Mouse (Mus musculus) gastrocnemius, adult 2 months (tissue): ENCODE data around the gene Ksr1. TPM values are rescaled to one million over a fixed set of nuclear protein-coding genes. Genes with fewer than 3 reads are reported as not detected.

Experiments
- DNase-seq: peaks from one replicate; pipeline ENCODE4 v3.0.0; 2022
- H3K27ac ChIP-seq: fragments of 200-600 bp; 2 replicates; pipeline ENCODE4 v1.8.1; 2022; ENCODE audit warnings: mild to moderate bottlenecking
- H3K4me3 ChIP-seq: fragments of 200-600 bp; 2 replicates; pipeline ENCODE4 v1.8.1; 2022; ENCODE audit warnings: mild to moderate bottlenecking, moderate library complexity
- CTCF ChIP-seq: fragments of 200-600 bp; IDR thresholded peaks from 2 replicates; pipeline ENCODE4 v1.8.1; 2022; ENCODE audit warnings: antibody characterized with exemption, mild to moderate bottlenecking, moderate library complexity
- intact Hi-C: fragments of 180-260 bp; cut with DNase I; formaldehyde crosslinking; loops from one replicate; pipeline ENCODE4 v1.15.1; 2025
- total RNA-seq, 2 experiments: library from RNA; stranded (reverse); gene quantifications; 2 replicates each; pipeline ENCODE4 v1.2.3; 2021

Gene Ksr1
- total RNA-seq, 2 experiments from 2014 or later, result 92.9 to 98.3 TPM

DNA sequence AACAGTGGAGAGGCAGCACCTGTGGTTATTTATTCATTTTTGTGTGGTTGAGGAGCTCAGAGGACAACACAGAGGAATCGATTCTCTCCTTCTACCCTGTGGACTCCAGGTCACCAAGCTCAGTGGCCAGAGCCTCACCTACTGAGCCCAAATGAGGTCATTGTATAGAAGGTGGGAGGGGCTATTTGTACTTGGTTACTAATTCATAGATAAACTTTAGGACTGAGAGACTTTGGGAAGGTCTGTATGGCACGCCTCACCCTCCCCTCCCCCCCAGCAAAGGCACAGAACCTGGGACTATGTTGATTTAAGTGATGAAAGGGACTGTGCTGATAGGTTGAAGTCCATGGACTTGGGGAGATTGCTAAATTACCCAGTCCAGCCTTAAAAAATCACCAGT, 164.2 kb downstream of the Ksr1 start:
- intact Hi-C loops, result no loop called here
- no peak for TF ChIP-seq CTCF
- DNase-seq, result no peak
- no peak overlapping the region for H3K4me3 ChIP-seq
- no peak overlapping the region for H3K27ac ChIP-seq

DNA sequence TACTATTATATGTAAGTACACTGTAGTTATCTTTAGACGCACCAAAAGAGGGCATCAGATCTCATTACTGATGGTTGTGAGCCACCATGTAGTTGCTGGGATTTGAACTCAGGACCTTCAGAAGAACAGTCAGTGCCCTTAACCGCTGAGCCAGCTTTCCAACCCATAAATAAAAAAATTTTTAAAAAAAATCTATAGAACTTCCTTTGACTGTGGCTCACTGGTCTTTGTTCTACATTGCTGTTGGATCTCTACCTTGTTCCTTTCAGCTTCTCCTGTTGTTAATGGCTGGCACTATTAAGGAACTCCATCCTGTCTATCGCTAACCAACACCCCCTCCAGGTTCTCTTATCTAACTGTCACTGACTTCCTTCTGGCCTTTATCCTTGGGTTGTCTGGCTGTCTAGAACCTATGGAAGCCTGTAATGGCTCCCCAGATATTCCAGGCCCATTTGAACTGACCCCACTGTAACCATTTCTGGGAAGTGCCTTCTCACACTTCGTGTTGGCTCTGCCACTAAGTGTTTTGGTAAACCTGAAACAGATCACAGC, 166.0 kb downstream of the Ksr1 start:
- TF ChIP-seq CTCF, result no peak
- H3K4me3 ChIP-seq, result no peak overlapping the region
- no peak for DNase-seq
- no peak overlapping the region for H3K27ac ChIP-seq
- intact Hi-C loops, result no loop called here

DNA sequence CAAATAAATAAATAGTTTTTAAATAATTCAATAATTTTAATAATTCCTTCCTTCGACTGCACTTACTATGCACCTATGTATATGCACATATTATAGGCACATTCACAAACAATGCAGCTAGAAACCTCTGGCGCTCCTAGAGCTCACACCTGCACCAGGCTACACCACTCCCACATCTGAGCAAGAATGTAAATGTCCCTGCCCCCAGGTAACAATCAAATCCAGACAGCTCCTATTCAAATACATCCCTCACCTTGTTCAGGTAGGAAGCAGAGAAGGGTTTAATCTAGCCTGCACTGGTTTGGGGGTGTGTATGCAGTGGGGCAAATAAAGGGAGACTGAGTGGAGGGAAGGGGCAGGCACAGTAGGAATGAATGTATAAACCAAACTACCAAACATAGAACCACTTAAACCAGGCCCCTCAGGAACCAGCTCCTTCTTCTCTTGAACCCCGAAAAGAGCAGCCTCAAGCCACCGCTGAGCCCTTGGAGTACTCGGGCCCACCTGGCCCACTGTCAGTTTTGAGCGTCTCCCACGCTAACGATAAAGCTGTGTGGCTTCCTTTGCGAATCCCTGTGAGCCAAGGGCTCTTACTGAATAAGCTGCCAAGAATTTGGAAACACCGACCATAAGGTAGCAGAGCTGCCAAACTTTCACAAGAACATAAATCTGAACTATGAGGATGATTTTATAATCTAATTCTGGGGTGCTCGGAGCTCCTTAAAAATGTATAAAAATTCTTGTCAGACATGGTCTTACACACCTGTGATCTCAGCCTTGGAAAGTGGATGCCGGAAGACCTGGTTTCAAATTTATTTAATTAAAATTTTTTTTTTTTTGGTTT, 167.8 kb downstream of the Ksr1 start:
- Histone ChIP-seq H3K27ac (no peak overlapping the region), H3K4me3 (no peak overlapping the region)
- intact Hi-C loops, result no loop called here
- no peak for DNase-seq
- no peak for TF ChIP-seq CTCF

DNA sequence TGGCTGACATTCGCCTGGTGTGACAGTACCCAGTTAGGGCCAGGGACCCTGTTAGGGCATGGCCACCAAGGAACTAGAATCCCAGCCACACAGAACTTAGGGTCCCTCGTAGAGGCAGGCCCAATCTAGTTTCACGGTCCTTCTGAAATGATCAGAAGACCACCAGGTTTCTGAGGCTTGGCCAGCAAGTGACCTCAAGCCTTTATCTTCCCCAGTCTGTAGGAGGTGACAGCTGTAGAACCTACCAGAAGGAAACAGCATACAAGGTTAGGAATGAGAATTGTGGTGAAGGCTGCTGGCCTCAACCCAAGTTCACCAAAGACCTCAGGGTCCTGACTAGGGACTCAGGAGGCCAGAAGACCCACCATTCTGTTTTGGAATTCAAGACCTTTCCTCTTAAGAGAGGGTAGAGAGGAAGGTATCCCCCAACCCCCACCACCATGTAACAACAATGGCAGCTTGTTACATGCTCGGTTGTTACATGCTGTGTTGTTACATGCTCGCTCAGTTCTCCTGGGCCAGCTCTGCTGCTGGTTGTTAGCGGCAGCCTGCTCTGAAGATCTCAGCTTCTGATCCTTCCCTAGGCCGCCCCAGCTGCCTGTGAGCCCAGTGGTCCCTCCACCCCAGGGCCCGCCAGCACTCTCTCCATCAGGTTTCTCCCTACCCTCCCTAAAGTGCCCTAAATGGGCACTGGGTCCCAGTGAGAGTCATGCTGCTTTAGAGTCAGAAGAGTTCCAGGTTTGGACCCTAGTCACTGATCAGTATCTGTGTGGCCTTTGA, 169.3 kb downstream of the Ksr1 start:
- no peak for DNase-seq
- intact Hi-C loops, result no loop called here
- Histone ChIP-seq H3K27ac (no peak overlapping the region), H3K4me3 (no peak overlapping the region)
- TF ChIP-seq CTCF, result no peak

DNA sequence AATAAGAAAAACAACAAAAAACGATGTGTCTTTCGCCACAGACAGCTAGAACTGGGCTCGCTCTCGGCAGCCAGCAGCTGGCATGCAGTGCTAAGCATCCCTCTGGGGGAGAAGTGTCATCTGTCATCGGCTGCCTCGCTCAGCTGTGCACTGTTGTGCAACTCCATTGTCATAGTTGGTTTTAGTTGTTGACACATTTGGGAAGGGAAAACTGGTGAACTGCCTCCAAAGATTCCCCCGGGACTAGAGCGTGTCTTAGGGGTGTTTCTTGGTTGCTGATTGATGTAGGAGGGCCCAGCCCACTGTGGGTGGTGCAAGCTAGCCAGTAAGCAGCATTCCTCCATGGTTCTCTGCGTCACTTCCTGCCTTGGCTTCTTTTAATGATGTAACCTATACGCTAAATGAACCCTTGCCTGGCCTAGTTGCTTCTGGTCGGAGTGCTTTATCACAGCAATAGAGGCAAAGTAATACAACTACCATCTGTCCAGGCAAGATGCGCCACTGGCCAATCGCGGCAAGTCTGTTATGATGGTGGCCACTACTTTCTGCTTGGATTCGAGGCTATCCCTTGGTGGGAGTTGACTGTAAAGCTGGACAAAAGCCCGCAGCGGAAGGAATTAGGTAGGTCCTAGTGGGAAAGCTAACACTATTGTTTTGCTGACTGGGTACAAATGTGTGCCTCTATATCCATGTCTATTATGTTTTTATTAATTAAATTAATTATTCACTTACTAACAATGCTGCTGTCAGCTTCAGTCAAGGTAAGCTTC, 172.6 kb downstream of the Ksr1 start:
- Histone ChIP-seq H3K27ac (peak overlapping the region; percentile 70), H3K4me3 (no peak overlapping the region)
- TF ChIP-seq CTCF, result no peak
- peak; percentile 72 for DNase-seq
- intact Hi-C loops, result no loop called here

DNA sequence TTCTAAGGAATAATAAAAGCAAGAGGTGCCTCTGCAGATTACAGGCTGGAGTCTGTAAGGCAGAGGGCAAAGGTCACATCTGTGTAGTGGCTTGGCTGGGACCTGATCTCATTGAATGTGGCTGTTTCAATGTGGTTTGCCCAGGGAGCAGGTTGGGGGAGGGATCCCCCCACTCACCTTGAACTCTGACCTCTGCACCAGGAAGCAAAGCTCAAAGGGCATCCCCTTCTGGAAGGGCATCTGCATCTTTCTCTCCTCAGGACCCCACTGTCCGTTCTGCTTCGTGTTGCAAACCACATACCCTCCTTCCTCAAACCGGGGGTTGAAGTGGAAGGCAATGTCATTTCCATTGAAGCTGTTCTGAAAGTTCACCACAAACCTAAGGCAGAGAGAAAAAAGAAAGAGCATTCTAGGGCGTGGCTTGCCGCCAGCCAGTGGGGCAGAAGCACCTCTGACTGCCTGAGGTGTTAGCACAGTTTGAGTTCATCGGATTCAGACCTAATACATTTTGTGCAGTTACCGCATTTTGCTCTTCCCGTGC, 173.3 kb downstream of the Ksr1 start:
- TF ChIP-seq CTCF, result no peak
- no peak for DNase-seq
- intact Hi-C loops, result no loop called here
- Histone ChIP-seq H3K27ac (peak overlapping the region; percentile 70), H3K4me3 (no peak overlapping the region)

DNA sequence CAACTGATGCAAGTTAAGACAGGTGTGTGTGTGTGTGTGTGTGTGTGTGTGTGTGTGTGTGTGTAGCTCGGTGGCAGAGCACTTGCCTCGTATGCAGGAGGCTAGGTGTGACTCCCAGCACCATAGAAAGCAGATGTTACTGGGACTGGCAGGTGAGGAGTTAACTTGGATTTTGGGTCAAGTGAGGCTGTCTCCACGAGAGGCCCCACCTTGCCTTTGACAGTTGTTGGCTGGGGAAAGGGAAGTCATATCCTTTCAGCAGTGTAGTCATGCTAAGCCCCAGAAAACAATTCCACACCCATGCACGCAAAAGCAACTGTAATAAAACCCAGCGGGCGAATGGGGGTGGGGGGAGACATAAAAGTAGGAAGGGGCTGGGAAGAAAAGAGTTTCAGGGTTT, 173.9 kb downstream of the Ksr1 start:
- H3K27ac ChIP-seq, result peak overlapping the region; percentile 70
- TF ChIP-seq CTCF, result no peak
- H3K4me3 ChIP-seq, result no peak overlapping the region
- intact Hi-C loops, result no loop called here
- no peak for DNase-seq

DNA sequence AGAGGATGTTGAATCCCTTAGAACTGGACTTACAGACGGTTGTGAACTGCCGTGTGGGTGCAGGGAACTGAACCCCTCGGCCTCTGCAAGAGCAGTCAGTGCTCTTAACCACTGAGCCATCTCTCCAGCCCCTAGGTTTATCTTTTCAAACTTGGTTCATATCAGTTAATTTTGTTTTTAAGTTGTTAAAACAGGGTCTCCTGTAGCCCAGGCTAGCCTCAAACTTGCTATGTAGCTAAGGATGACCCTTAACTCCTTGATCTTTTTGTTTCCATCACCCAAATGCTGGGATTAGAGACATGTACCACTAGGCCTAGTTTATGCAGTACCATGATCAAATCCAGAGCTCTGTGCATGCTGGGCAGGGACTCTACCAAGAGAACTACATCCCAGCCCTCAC, 174.5 kb downstream of the Ksr1 start:
- Histone ChIP-seq H3K27ac (no peak overlapping the region), H3K4me3 (no peak overlapping the region)
- intact Hi-C loops, result no loop called here
- DNase-seq, result no peak
- TF ChIP-seq CTCF, result no peak

DNA sequence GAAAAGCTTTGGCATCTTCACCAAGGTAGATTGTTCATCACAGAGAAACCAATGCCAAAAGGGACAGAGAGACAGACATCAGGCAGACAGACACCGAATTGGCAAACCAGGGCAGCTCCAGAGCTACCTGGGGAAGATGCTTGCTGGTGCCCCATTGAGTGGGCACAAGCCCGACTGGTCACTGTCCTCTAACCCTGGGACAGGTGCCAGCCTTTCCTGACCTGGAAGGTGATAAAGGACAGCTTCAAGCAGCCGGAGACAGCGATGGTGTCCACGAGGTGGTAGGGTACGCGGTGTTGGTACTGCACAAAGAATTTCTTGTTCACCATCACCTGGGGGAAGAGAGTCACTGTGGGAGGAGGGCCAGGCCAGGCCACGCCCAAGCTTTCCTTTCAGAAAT, 175.1 kb downstream of the Ksr1 start:
- H3K4me3 ChIP-seq, result no peak overlapping the region
- TF ChIP-seq CTCF, result no peak
- no peak for DNase-seq
- intact Hi-C loops, result no loop called here
- no peak overlapping the region for H3K27ac ChIP-seq

DNA sequence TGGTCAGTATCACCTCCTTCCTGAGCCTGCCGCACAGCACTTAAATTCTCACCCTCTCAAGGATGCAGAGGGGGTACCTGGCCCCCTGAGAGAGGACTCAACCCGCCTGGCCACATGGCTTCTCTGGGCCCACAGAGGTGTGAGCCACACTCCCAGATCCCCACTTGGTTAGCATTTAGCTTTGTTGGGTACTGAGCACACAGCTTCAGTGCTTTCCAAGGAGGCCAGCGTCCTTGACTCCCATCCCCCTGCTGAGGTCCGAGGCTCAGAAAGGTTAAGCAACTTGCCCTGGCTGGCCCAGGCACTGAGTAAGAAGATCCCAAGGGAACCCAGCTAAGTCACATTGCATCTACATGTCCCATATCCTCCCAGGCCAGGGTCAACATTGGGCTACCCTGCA, 178.1 kb downstream of the Ksr1 start:
- TF ChIP-seq CTCF, result no peak
- Histone ChIP-seq H3K4me3 (no peak overlapping the region), H3K27ac (no peak overlapping the region)
- intact Hi-C loops, result loop anchor here (5.0 kb wide), 2 partner anchors 44 to 329 kb away; partner anchors contain the start of gene Gm9964
- no peak for DNase-seq

DNA sequence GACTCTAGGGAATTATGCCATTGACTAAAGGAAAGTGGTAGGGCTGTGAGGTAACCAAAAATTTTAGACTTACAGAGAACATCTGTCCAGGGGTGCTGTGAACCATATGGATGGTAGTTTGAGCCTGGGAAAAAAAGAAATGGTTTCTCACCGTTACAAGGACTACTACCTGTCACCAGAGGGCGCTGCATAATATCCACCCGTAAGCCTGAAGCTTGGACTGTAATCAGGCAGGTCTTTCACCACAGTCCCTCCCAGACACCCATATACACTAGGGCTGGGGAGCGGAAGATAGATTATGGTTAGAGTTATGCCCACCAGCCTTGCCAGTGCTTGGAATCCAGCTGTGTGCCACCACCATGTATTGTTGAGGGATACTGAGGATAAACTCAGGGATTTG, 178.8 kb downstream of the Ksr1 start:
- Histone ChIP-seq H3K4me3 (no peak overlapping the region), H3K27ac (no peak overlapping the region)
- peak; percentile 66 for DNase-seq
- peak; percentile 79 for TF ChIP-seq CTCF
- intact Hi-C loops, result loop anchor here (1.0 to 5.0 kb wide), 3 partner anchors 45 to 330 kb away; partner anchors contain the start of gene Gm9964

Other genes starting within 250 kb of the Ksr1 start
- 1 to 10 TPM in 1 of 2 experiments, under 1 TPM in 1; 0.64 to 1.4 TPM for gene Nos2, start 225.6 kb downstream of the Ksr1 start, total RNA-seq
- gene Lgals9, start 161.5 kb downstream of the Ksr1 start, total RNA-seq, result 10 to 100 TPM in 1 of 2 experiments, 1 to 10 TPM in 1; 6.6 to 10.1 TPM
- gene Wsb1, start 108.3 kb upstream of the Ksr1 start, total RNA-seq, result 10 to 100 TPM in 1 of 2 experiments, 1 to 10 TPM in 1; 7.2 to 14.3 TPM
- not detected for gene Gm9964, start 150.5 kb upstream of the Ksr1 start, total RNA-seq
- gene Nf1, start 193.3 kb upstream of the Ksr1 start, total RNA-seq, result 10 to 100 TPM; 18.2 to 23.5 TPM